Mouse (Mus musculus) G1E (cell line): Measurements from ENCODE around the gene Cish.

ENCODE experiments used
- CTCF ChIP-seq: IDR thresholded peaks from 2 replicates; pipeline ENCODE4 v1.5.1; 2012; ENCODE audit warnings: low read depth, low read length, inconsistent platforms, mixed read lengths
- GATA1 ChIP-seq: IDR thresholded peaks from 2 replicates; pipeline ENCODE4 v1.6.1; 2012; ENCODE audit warnings: borderline replicate concordance, low read length, inconsistent platforms, mixed read lengths
- POLR2AphosphoS5 ChIP-seq: IDR thresholded peaks from 2 replicates; pipeline ENCODE4 v1.6.1; 2012; ENCODE audit warnings: low read depth, low read length, inconsistent platforms; ENCODE audit not compliant: insufficient replicate concordance
- TAL1 ChIP-seq: conservative IDR thresholded peaks from 2 replicates; pipeline ENCODE4 v1.6.1; 2012; ENCODE audit warnings: low read depth, low read length, inconsistent platforms, mixed read lengths

DNA sequence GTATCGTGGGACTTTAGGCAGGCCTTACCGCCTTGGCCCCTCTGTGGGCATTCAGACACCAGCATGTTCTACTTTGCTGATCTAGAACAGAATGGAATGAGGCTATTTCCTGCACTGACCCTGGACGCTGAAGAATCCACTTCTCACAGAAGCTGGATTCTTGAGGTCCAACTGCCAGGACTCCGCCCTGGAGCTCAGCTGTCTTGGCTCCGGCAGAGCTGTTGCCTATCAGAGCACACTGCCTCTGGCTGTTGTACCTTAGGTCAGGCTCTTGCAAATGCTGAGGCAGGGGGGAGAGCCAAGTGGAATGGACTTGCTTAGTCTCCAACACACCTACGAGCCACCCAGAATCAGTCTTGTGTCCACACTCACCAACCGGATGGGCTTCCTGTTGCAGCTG lies 30.1 kb downstream of the Cish start:
- TF ChIP-seq CTCF (no peak), GATA1 (no peak), POLR2AphosphoS5 (no peak), TAL1 (no peak)
